Mouse (Mus musculus) intestine, postnatal 0 days (tissue): ENCODE data around the gene Slc25a10. TPM values are rescaled to one million over a fixed set of nuclear protein-coding genes. Genes with fewer than 3 reads are reported as not detected.

Source experiments
- ATAC-seq: fragments of 200-750 bp; cut with Nextera tagmentation; 2 replicates; pipeline ENCODE4 v1.8.0; 2017; ENCODE audit warnings: mild to moderate bottlenecking, moderate TSS enrichment, moderate library complexity
- H3K27ac ChIP-seq: fragments of 300-500 bp; sonication (generic); 2 replicates; pipeline ENCODE4 v1.5.1; 2014; ENCODE audit warnings: mild to moderate bottlenecking, low read depth, low read length, moderate library complexity
- H3K27me3 ChIP-seq: fragments of 300-500 bp; sonication (generic); replicated peaks from 2 replicates; pipeline ENCODE4 v1.6.1; 2014; ENCODE audit warnings: low read length, mixed read lengths; ENCODE audit not compliant: control insufficient read depth, insufficient read depth
- H3K36me3 ChIP-seq: fragments of 300-500 bp; sonication (generic); 2 replicates; pipeline ENCODE4 v1.6.1; 2014; ENCODE audit warnings: mild to moderate bottlenecking, moderate library complexity; ENCODE audit not compliant: control insufficient read depth, insufficient read depth
- H3K4me1 ChIP-seq: fragments of 300-500 bp; sonication (generic); replicated peaks from 2 replicates; pipeline ENCODE4 v1.6.1; 2014; ENCODE audit warnings: antibody characterized with exemption, low read length, mixed read lengths; ENCODE audit not compliant: control insufficient read depth, insufficient read depth
- H3K4me2 ChIP-seq: fragments of 300-500 bp; sonication (generic); replicated peaks from 2 replicates; pipeline ENCODE4 v1.6.1; 2014; ENCODE audit warnings: low read depth, mild to moderate bottlenecking, moderate library complexity
- H3K4me3 ChIP-seq: fragments of 300-500 bp; sonication (generic); 2 replicates; pipeline ENCODE4 v1.5.1; 2014; ENCODE audit warnings: low read depth, low read length
- H3K9ac ChIP-seq: fragments of 300-500 bp; sonication (generic); 2 replicates; pipeline ENCODE4 v1.6.1; 2014; ENCODE audit warnings: mild to moderate bottlenecking, low read depth, low read length
- H3K9me3 ChIP-seq: fragments of 300-500 bp; sonication (generic); 2 replicates; pipeline ENCODE4 v1.6.1; 2016; ENCODE audit warnings: mixed run types; ENCODE audit not compliant: control insufficient read depth
- CTCF ChIP-seq: sonication (generic); IDR thresholded peaks from 2 replicates; pipeline ENCODE4 v1.5.1; 2016; ENCODE audit warnings: low read depth, mild to moderate bottlenecking, control low read depth, antibody characterized with exemption, moderate library complexity
- WGBS: fragments of 180-500 bp; shearing (Covaris S2); extraction: QIAGEN DNeasy Blood & Tissue Kit; methylation state at CpG from one replicate; pipeline ENCODE4 v1.1.7; 2014; 5-methylcytosine and 5-hydroxymethylcytosine counted together
- polyA plus RNA-seq: library from polyadenylated mRNA; unstranded; fragments of >200 nt; fragmentation: Nextera tagmentation; extraction: Ambion mirVana; gene quantifications from 2 replicates; pipeline ENCODE4 v1.2.1, GENCODE M21; 2015

The Slc25a10 gene
- 139 and 143 TPM in 2 replicates for polyA plus RNA-seq

DNA sequence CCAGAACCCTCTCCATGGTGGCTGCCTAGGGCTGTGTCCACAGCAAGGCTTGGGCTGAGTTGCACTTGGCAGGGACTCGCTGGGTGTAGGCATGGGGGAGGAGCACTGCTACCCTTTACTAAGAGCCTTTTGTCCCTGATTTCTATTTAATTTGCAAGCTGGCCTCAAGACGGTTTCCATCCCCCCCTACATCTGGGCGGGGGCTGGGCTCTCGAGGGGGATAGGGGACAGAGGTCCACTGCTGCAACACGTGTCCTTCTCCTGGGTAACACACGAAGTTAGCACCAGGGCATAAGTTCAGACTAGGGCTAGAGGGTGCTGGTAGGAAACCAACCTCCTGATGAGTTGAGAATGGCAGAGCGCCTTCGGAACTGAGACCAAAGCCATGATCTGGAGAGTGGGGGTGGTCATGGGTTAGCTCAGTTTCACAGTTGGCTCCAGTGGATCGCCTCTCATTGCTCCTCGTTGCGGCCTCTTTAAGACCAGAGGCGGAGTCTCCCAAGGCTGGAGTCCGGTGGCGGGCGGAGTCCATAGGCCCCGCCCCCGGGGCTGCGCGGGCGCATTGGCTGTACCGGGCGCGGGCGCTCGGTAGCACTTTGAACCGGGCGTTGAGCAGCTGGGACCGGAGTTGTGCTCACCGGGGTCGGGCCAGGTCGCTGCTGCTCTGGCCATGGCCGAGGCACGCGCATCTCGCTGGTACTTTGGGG, at the start of gene Slc25a10:
Slc25a10 (plus strand) TSS at position 524 of the 707 bp plus-strand sequence.
- H3K9me3 ChIP-seq, result no peaks in the 10 kb centered on the region
- H3K27ac ChIP-seq, result peak within 1 kb of the TSS; percentile 94
- peak; percentile 76 for ATAC-seq
- H3K36me3 ChIP-seq, result peaks cover 48% of the 10 kb centered on the region
- under 1% methylated on average over 35 of the region's 35 CpGs for WGBS
- peaks cover 25% of the 10 kb centered on the region for H3K4me1 ChIP-seq
- peak within 1 kb of the TSS; percentile 97 for H3K4me2 ChIP-seq
- peak within 1 kb of the TSS; percentile 83 for H3K9ac ChIP-seq
- no peak for TF ChIP-seq CTCF
- H3K4me3 ChIP-seq, result peak within 1 kb of the TSS; percentile 92
- no peaks in the 10 kb centered on the region for H3K27me3 ChIP-seq

DNA sequence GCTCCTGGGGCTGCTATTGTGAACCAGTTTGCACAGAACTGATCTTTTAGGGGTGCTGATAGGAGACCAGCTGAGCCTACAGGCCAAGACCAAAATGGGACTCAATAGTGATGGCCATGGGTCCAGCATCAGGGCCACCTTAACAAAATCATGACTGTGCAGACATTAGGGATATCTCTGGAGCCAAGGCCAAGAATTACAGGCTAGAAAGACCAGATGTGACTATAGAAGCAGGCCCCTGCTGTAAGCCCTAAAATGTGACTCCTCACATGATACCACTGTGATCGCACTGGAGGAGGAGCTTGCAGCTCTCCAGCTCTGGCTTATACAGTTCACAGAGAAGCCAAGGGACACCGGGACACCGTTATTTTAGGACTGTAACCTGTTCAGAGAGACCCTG, 49.3 kb upstream of the Slc25a10 start, which contains the start of gene Tspan10:
Tspan10 (plus strand) TSS at position 301 of the 400 bp plus-strand sequence.
- Histone ChIP-seq H3K9ac (no peak within 1 kb of the TSS), H3K36me3 (no peaks in the 10 kb centered on the region), H3K27ac (no peak within 1 kb of the TSS), H3K27me3 (no peaks in the 10 kb centered on the region), H3K4me1 (no peaks in the 10 kb centered on the region), H3K9me3 (no peaks in the 10 kb centered on the region), H3K4me3 (no peak within 1 kb of the TSS), H3K4me2 (no peak within 1 kb of the TSS)
- 90% methylated on average over 3 of the region's 3 CpGs for WGBS
- TF ChIP-seq CTCF, result no peak
- ATAC-seq, result no peak

DNA sequence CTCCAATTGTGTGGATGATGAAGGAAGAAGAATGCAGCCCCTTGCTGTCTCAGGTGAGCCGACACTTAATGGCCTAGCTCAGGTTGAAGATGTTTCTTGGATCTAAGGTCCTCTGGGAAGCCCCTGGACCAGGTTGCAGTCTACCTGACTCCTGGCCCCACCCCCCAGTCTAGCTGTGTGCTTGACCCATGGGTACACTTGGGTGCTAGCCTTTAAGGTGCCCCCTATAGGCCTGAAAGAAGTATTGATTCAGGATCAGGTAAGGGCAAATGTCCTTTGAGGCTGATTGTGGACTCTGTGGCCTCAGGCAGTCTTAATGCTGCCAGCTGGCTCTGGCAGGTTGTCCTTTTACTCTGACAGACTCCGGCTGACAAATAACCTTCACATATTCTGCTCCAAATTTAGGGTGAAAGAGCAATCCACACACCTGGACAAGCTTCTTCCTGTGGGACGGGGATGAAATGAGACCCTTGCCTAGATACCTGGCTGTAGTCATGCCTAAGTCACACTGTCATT, 48.8 kb upstream of the Slc25a10 start:
- Histone ChIP-seq H3K9ac (no peak overlapping the region), H3K4me2 (no peak overlapping the region), H3K4me3 (no peak overlapping the region), H3K27ac (no peak overlapping the region), H3K4me1 (no peaks in the 10 kb centered on the region), H3K36me3 (no peaks in the 10 kb centered on the region), H3K27me3 (no peaks in the 10 kb centered on the region), H3K9me3 (no peaks in the 10 kb centered on the region)
- WGBS, result 90% methylated on average over 3 of the region's 3 CpGs
- TF ChIP-seq CTCF, result 0 out of 2 replicates have a peak, but pooled peaks have one; percentile 15
- no peak for ATAC-seq

DNA sequence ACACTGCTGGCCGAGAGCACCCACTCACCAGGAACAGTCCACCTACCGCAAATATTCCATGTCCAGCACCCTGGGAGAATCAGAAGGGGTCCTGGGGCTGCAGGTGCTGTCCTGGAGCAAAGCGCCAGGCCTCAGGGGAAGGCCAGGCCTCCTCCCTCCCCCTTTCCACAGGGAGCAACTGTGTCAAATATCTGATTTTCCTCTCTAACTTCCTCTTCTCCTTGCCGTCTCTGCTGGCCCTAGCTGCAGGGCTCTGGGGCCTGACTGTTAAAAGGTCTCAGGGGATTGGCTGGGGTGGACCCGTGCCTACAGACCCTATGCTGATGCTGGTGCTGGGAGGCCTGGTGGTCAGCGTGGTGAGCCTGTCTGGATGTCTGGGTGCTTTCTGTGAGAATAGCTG, 47.5 kb upstream of the Slc25a10 start:
- Histone ChIP-seq H3K27me3 (no peaks in the 10 kb centered on the region), H3K4me2 (no peak overlapping the region), H3K4me1 (no peaks in the 10 kb centered on the region), H3K9ac (no peak overlapping the region), H3K36me3 (no peaks in the 10 kb centered on the region), H3K9me3 (no peaks in the 10 kb centered on the region), H3K4me3 (no peak overlapping the region), H3K27ac (no peak overlapping the region)
- 74% methylated on average over 6 of the region's 6 CpGs for WGBS
- no peak for TF ChIP-seq CTCF
- ATAC-seq, result no peak

DNA sequence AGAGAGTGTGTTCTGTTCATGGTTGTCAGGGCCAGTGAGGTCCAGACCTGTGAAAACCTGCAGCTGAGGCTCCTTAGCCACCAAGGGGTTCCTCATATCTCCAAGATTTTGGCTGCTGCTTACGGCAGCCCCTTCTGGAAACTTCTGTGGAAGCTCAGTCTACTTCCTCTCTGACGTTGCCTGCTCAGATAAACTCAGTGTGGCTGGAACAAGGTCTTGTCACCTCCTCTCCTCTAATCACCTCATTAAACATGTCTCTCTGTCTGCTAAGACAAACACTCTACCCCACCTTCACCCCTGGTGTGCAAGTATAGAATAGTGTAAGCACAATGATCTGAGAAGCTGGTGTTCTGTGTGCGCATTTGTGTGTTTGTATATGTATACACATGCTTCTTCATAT, 46.2 kb upstream of the Slc25a10 start:
- no peak overlapping the region for H3K9ac ChIP-seq
- no peak overlapping the region for H3K4me2 ChIP-seq
- no peak for ATAC-seq

DNA sequence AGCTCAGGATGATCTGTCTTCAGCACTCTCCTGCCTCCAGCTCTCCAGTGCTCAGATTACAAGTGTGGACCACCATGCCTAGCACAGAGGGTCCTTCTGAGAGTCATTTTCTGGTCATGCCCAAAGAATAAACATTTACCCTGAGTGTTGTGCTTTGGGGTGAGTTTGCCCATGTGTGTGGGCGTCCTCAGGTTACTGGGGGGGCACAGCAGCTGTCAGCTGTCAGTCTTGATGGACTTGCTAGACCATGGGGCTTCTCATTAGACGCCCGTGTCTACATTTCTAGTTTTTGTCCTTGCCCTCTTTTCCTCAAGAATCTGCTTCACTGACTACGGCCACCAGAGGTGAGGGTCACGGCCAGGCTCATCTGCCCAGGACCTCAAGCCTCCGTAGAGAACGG, 44.5 kb upstream of the Slc25a10 start:
- no peak overlapping the region for H3K4me3 ChIP-seq
- no peaks in the 10 kb centered on the region for H3K4me1 ChIP-seq
- no peak overlapping the region for H3K27ac ChIP-seq
- WGBS, result 77% methylated on average over 7 of the region's 7 CpGs
- no peaks in the 10 kb centered on the region for H3K27me3 ChIP-seq
- no peak for TF ChIP-seq CTCF
- no peak for ATAC-seq
- no peak overlapping the region for H3K9ac ChIP-seq
- no peaks in the 10 kb centered on the region for H3K9me3 ChIP-seq
- no peak overlapping the region for H3K4me2 ChIP-seq
- H3K36me3 ChIP-seq, result no peaks in the 10 kb centered on the region

More for the DNA sequence above, 46.2 kb upstream of the Slc25a10 start:
- H3K27ac ChIP-seq, result no peak overlapping the region
- 58% methylated on average over 3 of the region's 3 CpGs for WGBS
- no peaks in the 10 kb centered on the region for H3K27me3 ChIP-seq
- no peaks in the 10 kb centered on the region for H3K4me1 ChIP-seq
- H3K9me3 ChIP-seq, result no peaks in the 10 kb centered on the region
- no peak overlapping the region for H3K4me3 ChIP-seq
- H3K36me3 ChIP-seq, result no peaks in the 10 kb centered on the region
- TF ChIP-seq CTCF, result no peak
